Mouse (Mus musculus) stomach, embryonic 15.5 days (tissue): ENCODE data around the gene Gna14. TPM values are rescaled to one million over a fixed set of nuclear protein-coding genes. Genes with fewer than 3 reads are reported as not detected.

Experiments used
- ATAC-seq: fragments of 200-750 bp; cut with Nextera tagmentation; 2 replicates; pipeline ENCODE4 v1.8.0; 2017; ENCODE audit warnings: low read depth, moderate number of reproducible peaks, moderate TSS enrichment; ENCODE audit not compliant: insufficient read depth, low FRiP score
- H3K27ac ChIP-seq: fragments of 300-500 bp; sonication (generic); 2 replicates; pipeline ENCODE4 v1.5.1; 2015; ENCODE audit warnings: mild to moderate bottlenecking, inconsistent platforms
- H3K27me3 ChIP-seq: fragments of 300-500 bp; sonication (generic); replicated peaks from 2 replicates; pipeline ENCODE4 v1.6.1; 2015; ENCODE audit warnings: inconsistent platforms
- H3K36me3 ChIP-seq: fragments of 300-500 bp; sonication (generic); 2 replicates; pipeline ENCODE4 v1.6.1; 2015; ENCODE audit warnings: inconsistent platforms
- H3K4me1 ChIP-seq: fragments of 300-500 bp; sonication (generic); 2 replicates; pipeline ENCODE4 v1.6.1; 2015; ENCODE audit warnings: inconsistent platforms
- H3K4me2 ChIP-seq: fragments of 300-500 bp; sonication (generic); 2 replicates; pipeline ENCODE4 v1.6.1; 2015; ENCODE audit warnings: mild to moderate bottlenecking, inconsistent platforms
- H3K4me3 ChIP-seq: fragments of 300-500 bp; sonication (generic); replicated peaks from 2 replicates; pipeline ENCODE4 v1.5.1; 2015; ENCODE audit warnings: inconsistent platforms
- H3K9ac ChIP-seq: fragments of 300-500 bp; sonication (generic); 2 replicates; pipeline ENCODE4 v1.6.1; 2015; ENCODE audit warnings: inconsistent platforms
- H3K9me3 ChIP-seq: fragments of 300-500 bp; sonication (generic); 2 replicates; pipeline ENCODE4 v1.6.1; 2016; ENCODE audit warnings: inconsistent platforms
- WGBS: fragments of 180-500 bp; shearing (Covaris S2); methylation state at CpG from one replicate; pipeline ENCODE4 v1.1.7; 2015; 5-methylcytosine and 5-hydroxymethylcytosine counted together
- polyA plus RNA-seq: library from polyadenylated mRNA; unstranded; fragments of >200 nt; fragmentation: Nextera tagmentation; extraction: Ambion mirVana; gene quantifications from 2 replicates; pipeline ENCODE4 v1.2.1, GENCODE M21; 2015

The Gna14 gene
- polyA plus RNA-seq, 1 experiment from 2014 or later: 14.3 TPM

GRCm38 (mm10) chr19:16559243-16559896 lies 123.8 kb downstream of the Gna14 start:
- no peak overlapping the region for H3K4me3 ChIP-seq
- H3K27ac ChIP-seq: peak overlapping the region; percentile 84
- no peaks in the 10 kb centered on the region for H3K36me3 ChIP-seq
- no peaks in the 10 kb centered on the region for H3K9me3 ChIP-seq
- H3K4me1 ChIP-seq: peaks cover 13% of the 10 kb centered on the region
- 35% methylated on average over 9 of the region's 9 CpGs for WGBS
- H3K9ac ChIP-seq: no peak overlapping the region
- H3K27me3 ChIP-seq: no peaks in the 10 kb centered on the region
- ATAC-seq: peak; percentile 51; the same call in 1 of the 2 replicates
- no peak overlapping the region for H3K4me2 ChIP-seq

DNA sequence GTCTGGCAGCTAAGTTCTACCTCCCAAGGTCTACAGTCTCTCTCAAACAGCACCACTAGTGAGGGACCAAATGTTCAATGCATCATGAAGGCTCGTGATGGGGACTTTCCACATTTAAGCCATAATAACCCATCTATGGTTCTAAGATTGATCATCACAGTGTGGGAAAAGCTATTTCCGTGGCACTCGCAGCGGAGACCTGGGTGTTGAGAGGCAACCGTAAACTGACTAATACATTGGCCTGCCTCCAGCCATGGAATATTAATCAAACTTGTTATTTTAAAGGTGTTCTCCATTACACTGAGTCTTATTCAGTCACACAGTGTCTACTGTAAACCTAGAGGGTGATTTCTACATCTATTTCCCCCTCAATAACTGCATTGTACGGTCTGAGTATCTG lies 127.1 kb downstream of the Gna14 start:
- no peaks in the 10 kb centered on the region for H3K9me3 ChIP-seq
- no peak overlapping the region for H3K9ac ChIP-seq
- ATAC-seq: no peak; the same call in 1 of the 2 replicates
- H3K36me3 ChIP-seq: no peaks in the 10 kb centered on the region
- H3K4me2 ChIP-seq: no peak overlapping the region
- H3K27me3 ChIP-seq: no peaks in the 10 kb centered on the region
- no peak overlapping the region for H3K4me3 ChIP-seq
- WGBS: 44% methylated on average over 6 of the region's 6 CpGs
- H3K27ac ChIP-seq: 0 out of 2 replicates have a peak overlapping the region, but pooled peaks have one; percentile 51
- H3K4me1 ChIP-seq: peaks cover 13% of the 10 kb centered on the region

- ATAC-seq: no peak
- 56% methylated on average over 6 of the region's 6 CpGs for WGBS
- Histone ChIP-seq H3K4me3 (no peak overlapping the region), H3K4me2 (no peak overlapping the region), H3K36me3 (no peaks in the 10 kb centered on the region), H3K27ac (no peak overlapping the region), H3K9me3 (no peaks in the 10 kb centered on the region), H3K4me1 (no peaks in the 10 kb centered on the region), H3K9ac (no peak overlapping the region), H3K27me3 (no peaks in the 10 kb centered on the region)
Measured at GRCm38 (mm10) chr19:16576790-16577189, 141.2 kb downstream of the Gna14 start.

DNA sequence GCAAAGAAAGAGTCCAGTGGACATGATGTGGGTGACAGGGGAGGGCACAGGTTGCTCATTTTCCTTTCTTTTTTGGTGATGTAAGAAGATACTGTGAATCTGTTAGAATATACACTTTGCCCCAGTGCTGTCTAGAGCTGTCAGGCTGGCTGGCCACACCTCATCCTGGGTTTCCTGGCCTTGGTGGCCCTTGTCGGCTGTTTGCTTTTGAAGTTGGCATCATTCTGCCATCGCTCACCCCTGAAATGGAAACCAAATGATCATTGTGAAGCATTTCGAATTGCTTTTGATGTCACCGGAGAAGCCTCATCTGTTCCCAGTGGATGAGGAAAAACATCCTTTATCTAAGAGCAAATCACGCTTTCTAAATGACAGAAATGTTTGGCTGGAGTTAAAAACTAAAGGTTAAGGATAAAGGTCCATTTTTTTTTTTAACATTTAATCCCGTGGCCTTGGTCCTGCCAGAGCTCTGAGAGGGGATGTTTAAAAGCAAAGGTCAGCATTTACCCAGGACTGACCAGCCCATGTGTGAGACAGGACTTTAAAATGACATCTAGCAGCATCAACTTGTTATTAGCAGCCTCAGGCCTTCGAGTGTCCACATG lies 144.2 kb downstream of the Gna14 start:
- Histone ChIP-seq H3K4me1 (no peaks in the 10 kb centered on the region), H3K27me3 (no peaks in the 10 kb centered on the region), H3K36me3 (no peaks in the 10 kb centered on the region), H3K4me2 (no peak overlapping the region), H3K9ac (no peak overlapping the region), H3K27ac (no peak overlapping the region), H3K4me3 (no peak overlapping the region), H3K9me3 (no peaks in the 10 kb centered on the region)
- 82% methylated on average over 7 of the region's 7 CpGs for WGBS
- ATAC-seq: no peak

- Histone ChIP-seq H3K4me3 (no peak overlapping the region), H3K27me3 (no peaks in the 10 kb centered on the region), H3K9ac (no peak overlapping the region), H3K9me3 (no peaks in the 10 kb centered on the region), H3K36me3 (no peaks in the 10 kb centered on the region), H3K27ac (no peak overlapping the region), H3K4me2 (no peak overlapping the region), H3K4me1 (no peaks in the 10 kb centered on the region)
- ATAC-seq: no peak
- 87% methylated on average over 8 of the region's 8 CpGs for WGBS
Measured at GRCm38 (mm10) chr19:16580501-16580900, 144.9 kb downstream of the Gna14 start.

DNA sequence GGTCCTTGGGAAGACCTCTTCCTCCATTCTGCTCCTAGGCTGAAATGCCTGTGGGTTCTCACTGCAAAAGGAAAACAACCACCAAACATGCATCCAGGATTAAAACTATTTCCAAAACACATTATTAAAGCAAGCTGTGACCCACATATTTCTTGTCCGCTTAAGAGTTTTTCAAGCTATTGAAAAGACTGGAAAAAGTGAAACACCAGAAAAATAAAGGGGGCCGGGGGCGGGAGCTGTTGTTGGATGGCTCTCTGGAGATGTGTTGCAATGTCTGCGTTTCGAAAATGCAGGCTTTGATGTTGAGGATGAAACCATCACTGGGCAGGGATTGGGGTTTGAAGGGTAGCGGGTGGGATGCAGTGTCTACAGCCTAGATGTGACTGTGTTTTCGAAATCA lies 149.0 kb downstream of the Gna14 start:
- H3K27me3 ChIP-seq: no peaks in the 10 kb centered on the region
- H3K9ac ChIP-seq: no peak overlapping the region
- H3K4me1 ChIP-seq: no peaks in the 10 kb centered on the region
- H3K4me2 ChIP-seq: no peak overlapping the region
- H3K4me3 ChIP-seq: no peak overlapping the region
- H3K36me3 ChIP-seq: no peaks in the 10 kb centered on the region
- ATAC-seq: no peak
- 84% methylated on average over 7 of the region's 7 CpGs for WGBS
- H3K27ac ChIP-seq: no peak overlapping the region
- H3K9me3 ChIP-seq: no peaks in the 10 kb centered on the region

DNA sequence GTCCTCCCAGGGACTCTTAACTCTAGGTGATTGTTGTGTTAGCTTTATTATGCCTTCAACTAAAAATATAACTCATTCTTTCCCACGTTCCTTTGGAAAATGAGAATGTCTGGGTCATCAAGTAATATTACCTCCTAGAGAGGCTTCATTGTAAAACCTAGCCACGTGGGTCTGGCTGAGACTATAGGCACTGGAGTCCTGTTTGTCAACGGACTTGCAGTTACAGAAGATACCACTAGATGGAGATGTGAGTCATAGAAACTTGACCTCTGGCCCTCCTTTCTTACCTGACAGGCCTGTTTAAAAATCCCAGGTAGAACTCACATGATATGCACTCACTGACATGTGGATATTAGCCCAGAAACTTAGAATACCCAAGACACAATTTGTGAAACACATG lies 149.8 kb downstream of the Gna14 start:
- H3K4me2 ChIP-seq: no peak overlapping the region
- no peak for ATAC-seq

GRCm38 (mm10) chr19:16593256-16593974 lies 157.9 kb downstream of the Gna14 start:
- no peak overlapping the region for H3K4me2 ChIP-seq
- no peaks in the 10 kb centered on the region for H3K9me3 ChIP-seq
- WGBS: 83% methylated on average over 7 of the region's 7 CpGs
- H3K4me3 ChIP-seq: no peak overlapping the region
- no peaks in the 10 kb centered on the region for H3K36me3 ChIP-seq
- no peak for ATAC-seq
- peaks cover under 1% of the 10 kb centered on the region for H3K4me1 ChIP-seq
- no peaks in the 10 kb centered on the region for H3K27me3 ChIP-seq
- no peak overlapping the region for H3K27ac ChIP-seq
- H3K9ac ChIP-seq: no peak overlapping the region

More for the DNA sequence above, 149.8 kb downstream of the Gna14 start:
- H3K4me1 ChIP-seq: no peaks in the 10 kb centered on the region
- H3K36me3 ChIP-seq: no peaks in the 10 kb centered on the region
- no peaks in the 10 kb centered on the region for H3K27me3 ChIP-seq
- H3K9ac ChIP-seq: no peak overlapping the region
- H3K4me3 ChIP-seq: no peak overlapping the region
- H3K9me3 ChIP-seq: no peaks in the 10 kb centered on the region
- no peak overlapping the region for H3K27ac ChIP-seq
- whole genome bisulfite sequencing: 14% methylated on average over 3 of the region's 3 CpGs

GRCm38 (mm10) chr19:16593975-16594317 lies 158.4 kb downstream of the Gna14 start:
- no peaks in the 10 kb centered on the region for H3K9me3 ChIP-seq
- H3K9ac ChIP-seq: no peak overlapping the region
- no peak overlapping the region for H3K27ac ChIP-seq
- ATAC-seq: no peak
- no peak overlapping the region for H3K4me3 ChIP-seq
- no peaks in the 10 kb centered on the region for H3K36me3 ChIP-seq
- no peaks in the 10 kb centered on the region for H3K27me3 ChIP-seq
- H3K4me2 ChIP-seq: no peak overlapping the region
- peaks cover 6% of the 10 kb centered on the region for H3K4me1 ChIP-seq

DNA sequence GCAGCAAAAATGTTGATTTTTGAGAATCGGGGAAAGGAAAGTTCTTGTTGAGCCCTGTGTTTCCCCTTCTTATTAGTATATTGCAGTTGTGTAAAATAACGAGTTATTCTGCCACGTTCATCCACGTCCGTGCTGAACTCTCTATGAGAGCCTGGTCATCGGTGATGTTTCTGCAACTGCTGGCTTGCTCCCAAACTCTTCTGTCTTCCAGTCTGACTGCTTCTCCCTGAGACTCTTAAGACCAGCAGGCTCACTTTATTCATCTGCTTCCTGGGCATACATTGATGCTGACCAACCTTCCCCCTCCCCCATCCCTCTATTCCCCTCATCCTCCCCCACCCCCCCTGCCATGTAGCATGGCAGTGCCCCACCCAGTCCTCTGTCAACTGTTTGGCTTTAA lies 161.7 kb downstream of the Gna14 start:
- 64% methylated on average over 6 of the region's 6 CpGs for WGBS
- H3K27me3 ChIP-seq: no peaks in the 10 kb centered on the region
- no peak overlapping the region for H3K4me3 ChIP-seq
- H3K4me1 ChIP-seq: peaks cover 11% of the 10 kb centered on the region
- H3K9me3 ChIP-seq: no peaks in the 10 kb centered on the region
- no peak overlapping the region for H3K4me2 ChIP-seq
- no peaks in the 10 kb centered on the region for H3K36me3 ChIP-seq
- no peak overlapping the region for H3K27ac ChIP-seq
- H3K9ac ChIP-seq: no peak overlapping the region
- ATAC-seq: no peak

GRCm38 (mm10) chr19:16598653-16599297 lies 163.2 kb downstream of the Gna14 start:
- whole genome bisulfite sequencing: 19% methylated on average over 11 of the region's 11 CpGs

More at GRCm38 (mm10) chr19:16598653-16599297, 163.2 kb downstream of the Gna14 start:
- no peaks in the 10 kb centered on the region for H3K9me3 ChIP-seq
- H3K4me3 ChIP-seq: no peak overlapping the region
- H3K27me3 ChIP-seq: no peaks in the 10 kb centered on the region
- no peak overlapping the region for H3K9ac ChIP-seq
- no peaks in the 10 kb centered on the region for H3K36me3 ChIP-seq
- no peak overlapping the region for H3K27ac ChIP-seq
- peak; percentile 61; the same call in 1 of the 2 replicates for ATAC-seq
- H3K4me1 ChIP-seq: peaks cover 11% of the 10 kb centered on the region
- H3K4me2 ChIP-seq: peak overlapping the region; percentile 37
